ENCODE assay signal across 8 mouse cellular contexts in genomic region chr3:88950576-88951326, GRCm38 (mm10). TPM values are rescaled to one million over a fixed set of nuclear protein-coding genes. Genes with fewer than 3 reads are reported as not detected.
A peak's percentile ranks its signal among the peaks of the same experiment; 100 is the strongest.
DNase-seq lines count a peak whose midpoint lies in the region.

Ash1l (plus strand) TSS chr3:88950622.
Dap3 (minus strand) TSS chr3:88951181.

- no peaks in the 10 kb centered on the region for H3K27me3 ChIP-seq in megakaryocyte, embryonic 14.5 days (replicated peaks)

- no peaks in the 10 kb centered on the region for H3K9me3 ChIP-seq in megakaryocyte, embryonic 14.5 days

- H3K36me3 ChIP-seq in megakaryocyte, embryonic 14.5 days (replicated peaks; ENCODE audit: low read length) = no peaks in the 10 kb centered on the region

- peaks cover 52% of the 10 kb centered on the region for H3K4me1 ChIP-seq in megakaryocyte, embryonic 14.5 days

- peak within 1 kb of the TSS; percentile 99 for H3K4me3 ChIP-seq in megakaryocyte, embryonic 14.5 days (replicated peaks)

- DNase-seq in adipocyte (ENCODE audit: low spot score) = peak; percentile 83
- DNase-seq in embryo, embryonic 10 days (ENCODE audit: low spot score) = peak; percentile 76
- peak; percentile 79 for DNase-seq in gastrocnemius, postnatal 10 days
- peak; percentile 22 for DNase-seq in hindlimb bud, embryonic 11.5 days (ENCODE audit: extremely low spot score, low read depth, low spot score)
- DNase-seq in left cerebral cortex, adult 9 months (ENCODE audit: low spot score in 2 of 2) = peak; percentile 33 to 73
- DNase-seq in right cerebral cortex, postnatal 36 days (ENCODE audit: low spot score in 2 of 2) = peak; percentile 45 to 59
- DNase-seq in urinary bladder, postnatal 4 days (ENCODE audit: low spot score in 2 of 2) = peak; percentile 73 to 74

RNA-seq across cellular contexts. Expression of gene Ash1l, which starts in this region (rescaled TPM):
- total RNA-seq in gastrocnemius, postnatal 10 days (2021) = 10 to 100 TPM; 28.8 to 35.3 TPM
- 0.45 and 0.95 TPM in 2 replicates for polyA plus RNA-seq in megakaryocyte, embryonic 14.5 days (2012; ENCODE audit: insufficient read depth, low replicate concordance)

RNA-seq across cellular contexts. Expression of gene Dap3, which starts in this region (rescaled TPM):
- total RNA-seq in gastrocnemius, postnatal 10 days (2021) = 10 to 100 TPM; 62.8 to 67.6 TPM
- 21.0 and 86.4 TPM in 2 replicates for polyA plus RNA-seq in megakaryocyte, embryonic 14.5 days (2012; ENCODE audit: insufficient read depth, low replicate concordance)

Comparison
In these comparisons a context has a peak if more than half of its experiments do, and no peak if none do; other contexts are left out.
1. Peak in every context shown above with its lines: DNase-seq and H3K4me3 ChIP-seq.
2. DNase-seq: peak in every context shown above with its lines; median percentile 83 in adipocyte; 79 in gastrocnemius, postnatal 10 days; 76 in embryo, embryonic 10 days; 74 in urinary bladder, postnatal 4 days; 53 in left cerebral cortex, adult 9 months; 52 in right cerebral cortex, postnatal 36 days; 22 in hindlimb bud, embryonic 11.5 days.